Mouse (Mus musculus) kidney, postnatal 0 days (tissue): ENCODE measurements around the gene Abcg1. TPM values are rescaled to one million over a fixed set of nuclear protein-coding genes. Genes with fewer than 3 reads are reported as not detected.

ENCODE experiments used
- ATAC-seq: fragments of 200-750 bp; cut with Nextera tagmentation; replicated peaks from 2 replicates; pipeline ENCODE4 v1.8.0; 2017; ENCODE audit warnings: low read depth, moderate number of reproducible peaks, moderate TSS enrichment, moderate library complexity; ENCODE audit not compliant: low FRiP score
- DNase-seq: peaks from one replicate; pipeline ENCODE4 v3.0.0-alpha.2; 2016; ENCODE audit warnings: low spot score
- H3K27ac ChIP-seq: fragments of 300-500 bp; sonication (generic); 2 replicates; pipeline ENCODE4 v1.5.1; 2014; ENCODE audit warnings: mild to moderate bottlenecking
- H3K27me3 ChIP-seq: fragments of 300-500 bp; sonication (generic); 2 replicates; pipeline ENCODE4 v1.6.1; 2014; ENCODE audit warnings: low read length, mixed read lengths; ENCODE audit not compliant: insufficient read depth
- H3K36me3 ChIP-seq: fragments of 300-500 bp; sonication (generic); 2 replicates; pipeline ENCODE4 v1.6.1; 2014; ENCODE audit warnings: low read length, mixed read lengths; ENCODE audit not compliant: insufficient read depth
- H3K4me1 ChIP-seq: fragments of 300-500 bp; sonication (generic); replicated peaks from 2 replicates; pipeline ENCODE4 v1.6.1; 2014; ENCODE audit warnings: antibody characterized with exemption, low read length, mixed read lengths; ENCODE audit not compliant: insufficient read depth
- H3K4me2 ChIP-seq: fragments of 300-500 bp; sonication (generic); 2 replicates; pipeline ENCODE4 v1.6.1; 2014; ENCODE audit warnings: mild to moderate bottlenecking, low read length, moderate library complexity, mixed read lengths
- H3K4me3 ChIP-seq: fragments of 300-500 bp; sonication (generic); replicated peaks from 2 replicates; pipeline ENCODE4 v1.5.1; 2014; ENCODE audit warnings: low read depth, low read length
- H3K9ac ChIP-seq: fragments of 300-500 bp; sonication (generic); 2 replicates; pipeline ENCODE4 v1.6.1; 2014; ENCODE audit warnings: low read depth, low read length
- H3K9me3 ChIP-seq: fragments of 300-500 bp; sonication (generic); replicated peaks from 2 replicates; pipeline ENCODE4 v1.6.1; 2016; ENCODE audit warnings: low read length, inconsistent platforms, mixed read lengths
- CTCF ChIP-seq: IDR thresholded peaks from 2 replicates; pipeline ENCODE4 v1.5.1; 2016; ENCODE audit warnings: antibody characterized with exemption, low read depth, mild to moderate bottlenecking, moderate library complexity
- WGBS: fragments of 180-500 bp; shearing (Covaris S2); extraction: QIAGEN DNeasy Blood & Tissue Kit; methylation state at CpG from one replicate; pipeline ENCODE4 v1.1.7; 2014; 5-methylcytosine and 5-hydroxymethylcytosine counted together
- polyA plus RNA-seq: library from polyadenylated mRNA; unstranded; fragments of >200 nt; fragmentation: Nextera tagmentation; extraction: Ambion mirVana; gene quantifications from 2 replicates; pipeline ENCODE4 v1.2.1, GENCODE M21; 2015

Abcg1 gene
- polyA plus RNA-seq, 1 experiment from 2014 or later: 8.8 TPM

DNA sequence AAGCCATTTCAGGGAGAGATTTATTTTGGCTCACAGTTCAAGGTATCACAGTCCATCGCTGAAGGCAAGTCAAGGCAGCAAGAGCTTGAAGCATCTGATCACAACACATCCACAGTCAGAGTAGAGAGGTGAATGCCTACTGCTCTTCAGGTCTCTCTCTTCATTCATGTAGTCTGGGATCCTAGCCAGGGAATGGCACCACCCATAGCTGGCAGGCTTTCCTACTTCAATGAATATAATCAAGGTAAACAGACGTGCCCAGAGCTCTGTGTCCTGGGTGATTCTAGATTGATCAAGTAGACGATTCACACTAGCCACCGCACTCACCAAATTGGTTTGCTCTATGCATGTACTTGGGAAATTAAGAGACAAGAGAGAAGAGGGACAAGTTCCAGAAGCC is 25.1 kb upstream of the Abcg1 start:
- TF ChIP-seq CTCF: no peak
- Histone ChIP-seq H3K27me3 (no peaks in the 10 kb centered on the region), H3K4me1 (no peaks in the 10 kb centered on the region), H3K27ac (no peak overlapping the region), H3K9ac (no peak overlapping the region), H3K36me3 (no peaks in the 10 kb centered on the region), H3K9me3 (no peaks in the 10 kb centered on the region), H3K4me3 (no peak overlapping the region), H3K4me2 (no peak overlapping the region)
- DNase-seq (no peak), ATAC-seq (no peak)
- WGBS: 92% methylated on average over 4 of the region's 4 CpGs

DNA sequence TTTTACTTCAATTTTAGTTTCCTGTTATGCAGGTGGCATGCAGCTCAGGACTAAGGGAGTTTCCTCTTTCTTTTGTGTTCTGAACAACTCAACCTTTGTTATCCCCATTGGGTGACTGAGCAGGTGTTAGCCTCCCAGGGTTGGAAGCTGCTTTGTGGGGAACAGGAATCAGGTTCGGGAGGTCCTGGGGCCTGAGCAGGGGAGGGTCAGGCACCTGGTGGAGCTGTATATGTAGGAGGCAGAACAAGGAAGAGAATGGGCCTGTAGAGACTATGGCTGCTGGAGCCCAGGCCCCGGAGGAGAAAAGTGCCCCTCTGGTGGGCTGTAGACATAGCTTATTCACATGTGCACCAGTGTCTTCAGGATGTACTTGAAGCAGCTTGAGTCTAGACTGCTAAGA is 24.2 kb upstream of the Abcg1 start:
- DNase-seq: no peak
- TF ChIP-seq CTCF: no peak
- Histone ChIP-seq H3K27me3 (no peaks in the 10 kb centered on the region), H3K27ac (no peak overlapping the region), H3K9ac (no peak overlapping the region), H3K9me3 (no peaks in the 10 kb centered on the region), H3K4me1 (no peaks in the 10 kb centered on the region), H3K4me3 (no peak overlapping the region), H3K36me3 (no peaks in the 10 kb centered on the region), H3K4me2 (no peak overlapping the region)
- WGBS: 56% methylated on average over 2 of the region's 2 CpGs
- ATAC-seq: no peak

- TF ChIP-seq CTCF: no peak
- no peaks in the 10 kb centered on the region for H3K36me3 ChIP-seq
- H3K9me3 ChIP-seq: no peaks in the 10 kb centered on the region
- no peaks in the 10 kb centered on the region for H3K27me3 ChIP-seq
- DNase-seq: no peak
- no peak for ATAC-seq
- no peak overlapping the region for H3K4me3 ChIP-seq
- H3K27ac ChIP-seq: no peak overlapping the region
- 63% methylated on average over 5 of the region's 5 CpGs for WGBS
- no peaks in the 10 kb centered on the region for H3K4me1 ChIP-seq
- H3K4me2 ChIP-seq: no peak overlapping the region
- H3K9ac ChIP-seq: no peak overlapping the region
These were observed 23.3 kb upstream of the Abcg1 start for GRCm38 (mm10) chr17:31034165-31034564.

DNA sequence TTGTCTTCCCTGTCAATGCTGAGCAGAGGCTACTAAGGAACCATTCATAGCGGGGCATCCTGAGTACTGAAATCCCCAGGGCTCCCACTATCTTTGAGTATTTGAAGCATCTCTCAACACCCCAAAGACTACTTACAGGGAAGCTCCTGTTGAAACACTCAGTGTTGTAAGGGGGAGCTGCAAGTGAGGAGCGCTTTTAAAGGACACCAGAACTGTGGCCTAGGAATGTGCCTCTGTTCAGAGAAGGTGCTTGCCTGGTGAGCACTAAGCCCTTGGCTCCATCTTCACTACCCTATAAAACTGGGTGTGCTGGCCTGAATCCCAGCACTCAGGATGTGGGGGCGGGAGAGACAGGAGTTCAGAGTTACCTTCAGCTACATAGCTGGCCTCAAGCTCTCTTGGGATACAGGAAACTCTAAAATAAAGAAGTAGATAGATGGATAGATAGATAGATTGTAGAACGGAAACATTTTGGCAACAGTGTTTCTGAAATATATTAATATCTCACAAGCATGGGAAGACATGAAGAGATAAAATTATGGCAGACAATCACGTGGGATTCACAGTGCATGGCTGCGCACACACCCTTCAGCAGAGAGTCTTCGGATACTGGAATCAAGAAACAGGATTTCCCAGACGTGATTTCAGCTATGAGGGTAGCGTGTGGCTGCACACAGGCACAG is 22.7 kb upstream of the Abcg1 start:
- TF ChIP-seq CTCF: no peak
- H3K27ac ChIP-seq: no peak overlapping the region
- H3K9ac ChIP-seq: no peak overlapping the region
- no peaks in the 10 kb centered on the region for H3K4me1 ChIP-seq
- H3K4me2 ChIP-seq: no peak overlapping the region
- no peaks in the 10 kb centered on the region for H3K9me3 ChIP-seq
- WGBS: 68% methylated on average over 9 of the region's 9 CpGs
- DNase-seq (no peak), ATAC-seq (no peak)
- H3K4me3 ChIP-seq: no peak overlapping the region
- H3K36me3 ChIP-seq: no peaks in the 10 kb centered on the region
- no peaks in the 10 kb centered on the region for H3K27me3 ChIP-seq

GRCm38 (mm10) chr17:31036168-31036876 is 21.2 kb upstream of the Abcg1 start:
- TF ChIP-seq CTCF: no peak
- no peak overlapping the region for H3K4me3 ChIP-seq
- H3K27me3 ChIP-seq: no peaks in the 10 kb centered on the region
- H3K9ac ChIP-seq: no peak overlapping the region
- 74% methylated on average over 22 of the region's 22 CpGs for WGBS
- H3K9me3 ChIP-seq: no peaks in the 10 kb centered on the region
- ATAC-seq: no peak
- no peak overlapping the region for H3K27ac ChIP-seq
- H3K36me3 ChIP-seq: no peaks in the 10 kb centered on the region
- no peak for DNase-seq
- H3K4me1 ChIP-seq: no peaks in the 10 kb centered on the region
- no peak overlapping the region for H3K4me2 ChIP-seq

- Histone ChIP-seq H3K4me3 (no peak overlapping the region), H3K9me3 (no peaks in the 10 kb centered on the region), H3K27ac (no peak overlapping the region), H3K4me1 (no peaks in the 10 kb centered on the region), H3K4me2 (no peak overlapping the region), H3K9ac (no peak overlapping the region), H3K27me3 (no peaks in the 10 kb centered on the region), H3K36me3 (no peaks in the 10 kb centered on the region)
- DNase-seq: no peak
- no peak for TF ChIP-seq CTCF
- 47% methylated on average over 8 of the region's 8 CpGs for WGBS
- no peak for ATAC-seq
These were observed 20.1 kb upstream of the Abcg1 start for GRCm38 (mm10) chr17:31037331-31037730.

GRCm38 (mm10) chr17:31038381-31038780 is 19.1 kb upstream of the Abcg1 start:
- 52% methylated on average over 4 of the region's 4 CpGs for WGBS

More at GRCm38 (mm10) chr17:31038381-31038780, 19.1 kb upstream of the Abcg1 start:
- Histone ChIP-seq H3K4me1 (no peaks in the 10 kb centered on the region), H3K4me3 (no peak overlapping the region), H3K9me3 (no peaks in the 10 kb centered on the region), H3K27ac (no peak overlapping the region), H3K27me3 (no peaks in the 10 kb centered on the region), H3K36me3 (no peaks in the 10 kb centered on the region), H3K4me2 (no peak overlapping the region), H3K9ac (no peak overlapping the region)
- DNase-seq (no peak), ATAC-seq (no peak)
- no peak for TF ChIP-seq CTCF
